Mouse (Mus musculus) liver, embryonic 13.5 days (tissue): Measurements from ENCODE around the gene Sh3gl2. TPM values are rescaled to one million over a fixed set of nuclear protein-coding genes. Genes with fewer than 3 reads are reported as not detected.

ENCODE experiments used
- ATAC-seq: fragments of 200-750 bp; cut with Nextera tagmentation; 2 replicates; pipeline ENCODE4 v1.8.0; 2017; ENCODE audit warnings: low read depth, mild to moderate bottlenecking, moderate number of reproducible peaks, moderate library complexity
- DNase-seq: peaks from one replicate; pipeline ENCODE4 v3.0.0; 2022
- H3K27ac ChIP-seq: fragments of 300-500 bp; sonication (generic); 2 replicates; pipeline ENCODE4 v1.5.1; 2015; ENCODE audit warnings: moderate library complexity, mild to moderate bottlenecking, inconsistent platforms
- H3K27me3 ChIP-seq: fragments of 300-500 bp; sonication (generic); 2 replicates; pipeline ENCODE4 v1.6.1; 2015; ENCODE audit warnings: mild to moderate bottlenecking, inconsistent platforms
- H3K36me3 ChIP-seq: fragments of 300-500 bp; sonication (generic); 2 replicates; pipeline ENCODE4 v1.6.1; 2015; ENCODE audit warnings: mild to moderate bottlenecking, inconsistent platforms
- H3K4me1 ChIP-seq: fragments of 300-500 bp; sonication (generic); replicated peaks from 2 replicates; pipeline ENCODE4 v1.6.1; 2015; ENCODE audit warnings: inconsistent platforms
- H3K4me2 ChIP-seq: fragments of 300-500 bp; sonication (generic); 2 replicates; pipeline ENCODE4 v1.6.1; 2015; ENCODE audit warnings: inconsistent platforms, mild to moderate bottlenecking, moderate library complexity
- H3K4me3 ChIP-seq: fragments of 300-500 bp; sonication (generic); replicated peaks from 2 replicates; pipeline ENCODE4 v1.5.1; 2015; ENCODE audit warnings: mild to moderate bottlenecking, inconsistent platforms
- H3K9ac ChIP-seq: fragments of 300-500 bp; sonication (generic); 2 replicates; pipeline ENCODE4 v1.6.1; 2015; ENCODE audit warnings: mild to moderate bottlenecking, inconsistent platforms
- H3K9me3 ChIP-seq: fragments of 300-500 bp; sonication (generic); replicated peaks from 2 replicates; pipeline ENCODE4 v1.6.1; 2016; ENCODE audit warnings: inconsistent platforms
- WGBS: fragments of 180-500 bp; shearing (Covaris S2); methylation state at CpG from one replicate; pipeline ENCODE4 v1.1.7; 2015; ENCODE audit not compliant: insufficient replicate concordance; 5-methylcytosine and 5-hydroxymethylcytosine counted together
- polyA plus RNA-seq: library from polyadenylated mRNA; unstranded; fragments of >200 nt; fragmentation: Nextera tagmentation; extraction: Ambion mirVana; gene quantifications from 2 replicates; pipeline ENCODE4 v1.2.1, GENCODE M21; 2015

Sh3gl2 gene
- polyA plus RNA-seq, 1 experiment from 2014 or later = 0.06 TPM

GRCm38 (mm10) chr4:85543221-85543620 lies 338.3 kb downstream of the Sh3gl2 start:
- Histone ChIP-seq H3K27me3 (no peaks in the 10 kb centered on the region), H3K9ac (no peak overlapping the region), H3K4me3 (no peak overlapping the region), H3K27ac (no peak overlapping the region), H3K9me3 (no peaks in the 10 kb centered on the region), H3K36me3 (no peaks in the 10 kb centered on the region), H3K4me2 (no peak overlapping the region), H3K4me1 (no peaks in the 10 kb centered on the region)
- no peak for DNase-seq
- ATAC-seq = no peak
- 54% methylated on average over 4 of the region's 4 CpGs for WGBS

GRCm38 (mm10) chr4:85554696-85555095 lies 349.8 kb downstream of the Sh3gl2 start:
- H3K9ac ChIP-seq = no peak overlapping the region
- H3K4me2 ChIP-seq = no peak overlapping the region
- H3K9me3 ChIP-seq = no peaks in the 10 kb centered on the region
- H3K27me3 ChIP-seq = no peaks in the 10 kb centered on the region
- H3K4me3 ChIP-seq = no peak overlapping the region
- ATAC-seq (no peak), DNase-seq (no peak)
- no peaks in the 10 kb centered on the region for H3K4me1 ChIP-seq
- no peaks in the 10 kb centered on the region for H3K36me3 ChIP-seq
- 44% methylated on average over 3 of the region's 3 CpGs for WGBS
- no peak overlapping the region for H3K27ac ChIP-seq

- DNase-seq = no peak
- no peaks in the 10 kb centered on the region for H3K27me3 ChIP-seq
- no peak overlapping the region for H3K9ac ChIP-seq
- no peak overlapping the region for H3K4me3 ChIP-seq
- no peak overlapping the region for H3K4me2 ChIP-seq
- H3K9me3 ChIP-seq = no peaks in the 10 kb centered on the region
- WGBS = 65% methylated on average over 6 of the region's 6 CpGs
- no peaks in the 10 kb centered on the region for H3K4me1 ChIP-seq
- no peak for ATAC-seq
- H3K36me3 ChIP-seq = no peaks in the 10 kb centered on the region
- H3K27ac ChIP-seq = no peak overlapping the region
Observed at GRCm38 (mm10) chr4:85559753-85560152, 354.8 kb downstream of the Sh3gl2 start.

- Histone ChIP-seq H3K9me3 (no peaks in the 10 kb centered on the region), H3K4me2 (no peak overlapping the region), H3K9ac (no peak overlapping the region), H3K4me1 (no peaks in the 10 kb centered on the region), H3K4me3 (no peak overlapping the region), H3K36me3 (no peaks in the 10 kb centered on the region), H3K27me3 (no peaks in the 10 kb centered on the region), H3K27ac (no peak overlapping the region)
- DNase-seq (no peak), ATAC-seq (no peak)
- WGBS = 58% methylated on average over 2 of the region's 2 CpGs
Observed at GRCm38 (mm10) chr4:85585426-85585825, 380.5 kb downstream of the Sh3gl2 start.

GRCm38 (mm10) chr4:85588928-85589327 lies 384.0 kb downstream of the Sh3gl2 start:
- WGBS = 57% methylated on average over 4 of the region's 4 CpGs
- Histone ChIP-seq H3K27ac (no peak overlapping the region), H3K9ac (no peak overlapping the region), H3K4me3 (no peak overlapping the region), H3K36me3 (no peaks in the 10 kb centered on the region), H3K4me2 (no peak overlapping the region), H3K4me1 (no peaks in the 10 kb centered on the region), H3K9me3 (no peaks in the 10 kb centered on the region), H3K27me3 (no peaks in the 10 kb centered on the region)
- DNase-seq (no peak), ATAC-seq (no peak)

- H3K27ac ChIP-seq = no peak overlapping the region
- no peak overlapping the region for H3K4me3 ChIP-seq
- no peaks in the 10 kb centered on the region for H3K36me3 ChIP-seq
- H3K4me2 ChIP-seq = no peak overlapping the region
- no peaks in the 10 kb centered on the region for H3K4me1 ChIP-seq
- no peak overlapping the region for H3K9ac ChIP-seq
- WGBS = 39% methylated on average over 7 of the region's 7 CpGs
- no peak for ATAC-seq
- H3K27me3 ChIP-seq = no peaks in the 10 kb centered on the region
- no peaks in the 10 kb centered on the region for H3K9me3 ChIP-seq
- DNase-seq = no peak
Observed at GRCm38 (mm10) chr4:85591037-85591436, 386.1 kb downstream of the Sh3gl2 start.

- Histone ChIP-seq H3K9me3 (no peaks in the 10 kb centered on the region), H3K27me3 (no peaks in the 10 kb centered on the region), H3K27ac (no peak overlapping the region), H3K4me2 (no peak overlapping the region), H3K4me3 (no peak overlapping the region), H3K9ac (no peak overlapping the region), H3K4me1 (no peaks in the 10 kb centered on the region), H3K36me3 (no peaks in the 10 kb centered on the region)
- ATAC-seq (no peak), DNase-seq (no peak)
Observed at GRCm38 (mm10) chr4:85594159-85594558, 389.2 kb downstream of the Sh3gl2 start.

GRCm38 (mm10) chr4:85613331-85613730 lies 408.4 kb downstream of the Sh3gl2 start:
- H3K4me2 ChIP-seq = no peak overlapping the region
- no peak overlapping the region for H3K9ac ChIP-seq
- no peaks in the 10 kb centered on the region for H3K27me3 ChIP-seq
- WGBS = 57% methylated on average over 3 of the region's 3 CpGs
- peaks cover 3% of the 10 kb centered on the region; the same call in 1 of the 2 replicates for H3K9me3 ChIP-seq
- H3K27ac ChIP-seq = no peak overlapping the region
- H3K4me1 ChIP-seq = no peaks in the 10 kb centered on the region
- no peak overlapping the region for H3K4me3 ChIP-seq
- ATAC-seq (no peak), DNase-seq (no peak)
- no peaks in the 10 kb centered on the region for H3K36me3 ChIP-seq

- no peak overlapping the region for H3K27ac ChIP-seq
- DNase-seq = no peak
- WGBS = 64% methylated on average over 5 of the region's 5 CpGs
- H3K9me3 ChIP-seq = no peaks in the 10 kb centered on the region
- no peak overlapping the region for H3K9ac ChIP-seq
- no peak overlapping the region for H3K4me2 ChIP-seq
- H3K4me1 ChIP-seq = no peaks in the 10 kb centered on the region
- no peak for ATAC-seq
- no peak overlapping the region for H3K4me3 ChIP-seq
- H3K36me3 ChIP-seq = no peaks in the 10 kb centered on the region
- H3K27me3 ChIP-seq = no peaks in the 10 kb centered on the region
Observed at GRCm38 (mm10) chr4:85618746-85619145, 413.8 kb downstream of the Sh3gl2 start.

GRCm38 (mm10) chr4:85619261-85619660 lies 414.3 kb downstream of the Sh3gl2 start:
- Histone ChIP-seq H3K36me3 (no peaks in the 10 kb centered on the region), H3K27me3 (no peaks in the 10 kb centered on the region), H3K4me2 (no peak overlapping the region), H3K9me3 (no peaks in the 10 kb centered on the region), H3K9ac (no peak overlapping the region), H3K4me1 (no peaks in the 10 kb centered on the region), H3K4me3 (no peak overlapping the region), H3K27ac (no peak overlapping the region)
- no peak for ATAC-seq
- WGBS = 68% methylated on average over 3 of the region's 3 CpGs
- no peak for DNase-seq

- Histone ChIP-seq H3K9me3 (no peaks in the 10 kb centered on the region), H3K4me2 (no peak overlapping the region), H3K36me3 (no peaks in the 10 kb centered on the region), H3K9ac (no peak overlapping the region), H3K27ac (no peak overlapping the region), H3K4me3 (no peak overlapping the region), H3K4me1 (no peaks in the 10 kb centered on the region), H3K27me3 (no peaks in the 10 kb centered on the region)
- WGBS = 69% methylated on average over 7 of the region's 7 CpGs
- DNase-seq = no peak
- ATAC-seq = no peak
Observed at GRCm38 (mm10) chr4:85629381-85629780, 424.5 kb downstream of the Sh3gl2 start.

GRCm38 (mm10) chr4:85669271-85669670 lies 464.3 kb downstream of the Sh3gl2 start:
- no peak overlapping the region for H3K9ac ChIP-seq
- 70% methylated on average over 5 of the region's 5 CpGs for WGBS
- H3K27ac ChIP-seq = no peak overlapping the region
- no peaks in the 10 kb centered on the region for H3K36me3 ChIP-seq
- H3K27me3 ChIP-seq = no peaks in the 10 kb centered on the region
- H3K4me3 ChIP-seq = no peak overlapping the region
- H3K4me1 ChIP-seq = no peaks in the 10 kb centered on the region
- no peak for ATAC-seq
- H3K4me2 ChIP-seq = no peak overlapping the region
- no peaks in the 10 kb centered on the region for H3K9me3 ChIP-seq
- DNase-seq = no peak
